ENCODE assay signal across 8 mouse cellular contexts in genomic region chr4:119107867-119108266, GRCm38 (mm10). TPM values are rescaled to one million over a fixed set of nuclear protein-coding genes. Genes with fewer than 3 reads are reported as not detected.
DNase-seq lines count a peak whose midpoint lies in the region; ATAC-seq and TF ChIP-seq lines count a peak whose summit lies in the region.

No protein-coding gene starts in this region.

- no peak overlapping the region; the same call in 1 of the 2 replicates for H3K27ac ChIP-seq in ES-E14 (ENCODE audit: insufficient read depth, low read depth, low read length, poor library complexity, severe bottlenecking)
- peak overlapping the region; percentile 99 for H3K27ac ChIP-seq in hindbrain, embryonic 10.5 days
- H3K27ac ChIP-seq in liver, embryonic 16.5 days (ENCODE audit: low read length), result peak overlapping the region; percentile 79

- peak overlapping the region in 1 of 2 experiments; percentile 28; a peak in 2 of 4 replicates for H3K4me3 ChIP-seq in ES-E14 (ENCODE audit: insufficient read depth in 1 of 2, low read depth in 1 of 2, low read length in 2 of 2, poor library complexity in 1 of 2, severe bottlenecking in 1 of 2)
- peak overlapping the region; percentile 91 for H3K4me3 ChIP-seq in hindbrain, embryonic 10.5 days
- H3K4me3 ChIP-seq in liver, embryonic 16.5 days (ENCODE audit: low read depth, low read length), result peak overlapping the region; percentile 81

- H3K4me2 ChIP-seq in liver, embryonic 16.5 days (ENCODE audit: low read depth, low read length), result peak overlapping the region; percentile 70

- in situ Hi-C loops in ES-E14 (cut with MboI; ENCODE audit: low sequenced_read_pairs in 2 of 2, unreplicated experiment in 2 of 2), result loop anchor here in 1 of 2 experiments (25.0 kb wide), 1 partner anchor 96 kb away; no protein-coding TSS in a partner anchor

- peaks cover 27% of the 10 kb centered on the region for H3K36me3 ChIP-seq in ES-E14 (ENCODE audit: control insufficient read depth, insufficient read depth, low read length, poor library complexity, severe bottlenecking)
- H3K36me3 ChIP-seq in hindbrain, embryonic 10.5 days, result peaks cover 20% of the 10 kb centered on the region
- H3K36me3 ChIP-seq in liver, embryonic 16.5 days (ENCODE audit: control insufficient read depth, insufficient read depth), result peaks cover 29% of the 10 kb centered on the region

- H3K9ac ChIP-seq in ES-E14 (ENCODE audit: insufficient read depth, low read depth, low read length, poor library complexity, severe bottlenecking), result peak overlapping the region; percentile 44; the same call in 1 of the 2 replicates
- peak overlapping the region; percentile 58 for H3K9ac ChIP-seq in liver, embryonic 16.5 days (ENCODE audit: low read depth, low read length)

- H3K27me3 ChIP-seq in hindbrain, embryonic 10.5 days (ENCODE audit: insufficient read depth, poor library complexity, severe bottlenecking), result 0 out of 2 replicates have a peak, but pooled peaks cover 5% of the 10 kb centered on the region
- no peaks in the 10 kb centered on the region for H3K27me3 ChIP-seq in liver, embryonic 16.5 days (ENCODE audit: control insufficient read depth, insufficient read depth, low read depth, low read length)

- peaks cover 11 to 30% of the 10 kb centered on the region in 2 experiments; a peak in 3 of 4 replicates for H3K4me1 ChIP-seq in ES-E14 (ENCODE audit: control insufficient read depth in 2 of 2, insufficient read depth in 2 of 2, low read length in 2 of 2, poor library complexity in 1 of 2)
- peaks cover 73% of the 10 kb centered on the region for H3K4me1 ChIP-seq in hindbrain, embryonic 10.5 days (replicated peaks)
- peaks cover 78% of the 10 kb centered on the region for H3K4me1 ChIP-seq in liver, embryonic 16.5 days (ENCODE audit: control insufficient read depth, low read depth, low read length)

- ATAC-seq in liver, embryonic 16.5 days (ENCODE audit: low read depth), result no peak

- 73% methylated on average over 2 of the region's 2 CpGs for WGBS in hindbrain, embryonic 10.5 days
- WGBS in liver, embryonic 16.5 days (ENCODE audit: insufficient replicate concordance), result 69% methylated on average over 2 of the region's 2 CpGs

- DNase-seq in heart, adult 11 months, result peak; percentile 90
- no peak for DNase-seq in heart, postnatal 4 days
- no peak for DNase-seq in ES-E14 (ENCODE audit: low read depth, low spot score)
- DNase-seq in hindbrain, embryonic 10.5 days (ENCODE audit: low spot score), result no peak
- no peak for DNase-seq in right cerebral cortex, postnatal 10 days (ENCODE audit: low spot score in 2 of 2)
- DNase-seq in left cerebral cortex, adult 8-10 months (ENCODE audit: low spot score in 2 of 2), result no peak
- DNase-seq in left cerebral cortex, adult 11 months (ENCODE audit: low spot score), result no peak

- no peaks in the 10 kb centered on the region for H3K9me3 ChIP-seq in ES-E14 (ENCODE audit: control insufficient read depth, insufficient read depth, low read depth, low read length)
- H3K9me3 ChIP-seq in hindbrain, embryonic 10.5 days, result no peaks in the 10 kb centered on the region
- H3K9me3 ChIP-seq in liver, embryonic 16.5 days (replicated peaks; ENCODE audit: control insufficient read depth, low read length), result no peaks in the 10 kb centered on the region

TF ChIP-seq in ES-E14, 5 proteins besides CTCF, POLR2A, EP300 and RAD21:
- TF ChIP-seq CHD2 (IDR thresholded peaks at IDR 0.05; ENCODE audit: low read depth, low read length) (no peak), ZNF384 (IDR thresholded peaks at IDR 0.05; ENCODE audit: low read depth, low read length) (no peak), HCFC1 (IDR thresholded peaks at IDR 0.05; ENCODE audit: borderline replicate concordance, insufficient read depth, low read length) (no peak), ZC3H11A (IDR thresholded peaks at IDR 0.05; ENCODE audit: borderline replicate concordance, low read depth, low read length) (no peak), MAFK (IDR thresholded peaks at IDR 0.05; ENCODE audit: insufficient read depth, low read depth, low read length) (no peak)
TF ChIP-seq in ES-E14: peak in this region for 0.

RNA-seq across cellular contexts. Expression of gene Slc2a1, which starts 0.6 kb away (rescaled TPM):
- total RNA-seq in heart, postnatal 4 days (2021), result 10 to 100 TPM; 15.2 to 16.2 TPM
- total RNA-seq in ES-E14 (2012; rRNA removed), result 526 and 1,358 TPM in 2 replicates
- 153 and 228 TPM in 2 replicates for polyA plus RNA-seq in hindbrain, embryonic 10.5 days (2016; fragmentation: Nextera tagmentation; extraction: Ambion mirVana)
- polyA plus RNA-seq in liver, embryonic 16.5 days (2015; fragmentation: Nextera tagmentation; extraction: Ambion mirVana), result 288 and 291 TPM in 2 replicates
- 100 to 1,000 TPM in 1 of 4 experiments, 10 to 100 TPM in 3; 83.3 to 103 (median 92.3) TPM for total RNA-seq in left cerebral cortex, adult 8-10 months (2022)

Comparison
In these comparisons a context has a peak if more than half of its experiments do, and no peak if none do; other contexts are left out.
1. RNA of gene Slc2a1, which starts 0.6 kb away (total RNA-seq): 526 to 1,358 TPM in ES-E14 and 83.3 to 103 TPM in left cerebral cortex, adult 8-10 months; 15.2 to 16.2 TPM in heart, postnatal 4 days; every median in the first group is over 4 times any median in the second.